Mouse (Mus musculus) lung, postnatal 0 days (tissue): ENCODE measurements at regions not wholly inside any gene's neighbourhood (a gene's known extent, or its start where the extent isn't known, plus 50 kb on each side); places are given as distances from the start of the nearest gene placed in this dataset.
A peak's percentile ranks its signal among the peaks of the same experiment; 100 is the strongest.

Source experiments
- ATAC-seq: fragments of 200-750 bp; cut with Nextera tagmentation; 2 replicates; pipeline ENCODE4 v1.8.0; 2017; ENCODE audit warnings: moderate library complexity
- DNase-seq: peaks from one replicate; pipeline ENCODE4 v3.0.0-alpha.2; 2016; ENCODE audit warnings: low spot score
- H3K27ac ChIP-seq: fragments of 300-500 bp; sonication (generic); 2 replicates; pipeline ENCODE4 v1.5.1; 2014; ENCODE audit warnings: antibody characterized with exemption, mild to moderate bottlenecking, low read length, mixed read lengths
- H3K27me3 ChIP-seq: fragments of 300-500 bp; sonication (generic); replicated peaks from 2 replicates; pipeline ENCODE4 v1.6.1; 2014; ENCODE audit warnings: low read length, mixed read lengths; ENCODE audit not compliant: insufficient read depth
- H3K36me3 ChIP-seq: fragments of 300-500 bp; sonication (generic); 2 replicates; pipeline ENCODE4 v1.6.1; 2014; ENCODE audit warnings: low read length, mixed read lengths; ENCODE audit not compliant: insufficient read depth
- H3K4me1 ChIP-seq: fragments of 300-500 bp; sonication (generic); 2 replicates; pipeline ENCODE4 v1.6.1; 2014; ENCODE audit warnings: antibody characterized with exemption, low read depth, low read length, mixed read lengths; ENCODE audit not compliant: insufficient read depth
- H3K4me2 ChIP-seq: fragments of 300-500 bp; sonication (generic); replicated peaks from 2 replicates; pipeline ENCODE4 v1.6.1; 2014; ENCODE audit warnings: low read depth, mild to moderate bottlenecking, low read length, moderate library complexity, mixed read lengths
- H3K4me3 ChIP-seq: fragments of 300-500 bp; sonication (generic); 2 replicates; pipeline ENCODE4 v1.5.1; 2014; ENCODE audit warnings: low read depth, low read length
- H3K9ac ChIP-seq: fragments of 300-500 bp; sonication (generic); replicated peaks from 2 replicates; pipeline ENCODE4 v1.6.1; 2014; ENCODE audit warnings: low read depth, mild to moderate bottlenecking
- H3K9me3 ChIP-seq: fragments of 300-500 bp; sonication (generic); 2 replicates; pipeline ENCODE4 v1.6.1; 2016; ENCODE audit warnings: low read length, mixed read lengths
- CTCF ChIP-seq: IDR thresholded peaks from 2 replicates; pipeline ENCODE4 v1.5.1; 2016; ENCODE audit warnings: antibody characterized with exemption, mild to moderate bottlenecking
- EP300 ChIP-seq: IDR thresholded peaks from 2 replicates; pipeline ENCODE4 v1.6.1; 2016; ENCODE audit warnings: antibody characterized with exemption, mild to moderate bottlenecking, control low read depth
- WGBS: fragments of 180-500 bp; shearing (Covaris S2); extraction: QIAGEN DNeasy Blood & Tissue Kit; methylation state at CpG from one replicate; pipeline ENCODE4 v1.1.7; 2014; 5-methylcytosine and 5-hydroxymethylcytosine counted together

DNA sequence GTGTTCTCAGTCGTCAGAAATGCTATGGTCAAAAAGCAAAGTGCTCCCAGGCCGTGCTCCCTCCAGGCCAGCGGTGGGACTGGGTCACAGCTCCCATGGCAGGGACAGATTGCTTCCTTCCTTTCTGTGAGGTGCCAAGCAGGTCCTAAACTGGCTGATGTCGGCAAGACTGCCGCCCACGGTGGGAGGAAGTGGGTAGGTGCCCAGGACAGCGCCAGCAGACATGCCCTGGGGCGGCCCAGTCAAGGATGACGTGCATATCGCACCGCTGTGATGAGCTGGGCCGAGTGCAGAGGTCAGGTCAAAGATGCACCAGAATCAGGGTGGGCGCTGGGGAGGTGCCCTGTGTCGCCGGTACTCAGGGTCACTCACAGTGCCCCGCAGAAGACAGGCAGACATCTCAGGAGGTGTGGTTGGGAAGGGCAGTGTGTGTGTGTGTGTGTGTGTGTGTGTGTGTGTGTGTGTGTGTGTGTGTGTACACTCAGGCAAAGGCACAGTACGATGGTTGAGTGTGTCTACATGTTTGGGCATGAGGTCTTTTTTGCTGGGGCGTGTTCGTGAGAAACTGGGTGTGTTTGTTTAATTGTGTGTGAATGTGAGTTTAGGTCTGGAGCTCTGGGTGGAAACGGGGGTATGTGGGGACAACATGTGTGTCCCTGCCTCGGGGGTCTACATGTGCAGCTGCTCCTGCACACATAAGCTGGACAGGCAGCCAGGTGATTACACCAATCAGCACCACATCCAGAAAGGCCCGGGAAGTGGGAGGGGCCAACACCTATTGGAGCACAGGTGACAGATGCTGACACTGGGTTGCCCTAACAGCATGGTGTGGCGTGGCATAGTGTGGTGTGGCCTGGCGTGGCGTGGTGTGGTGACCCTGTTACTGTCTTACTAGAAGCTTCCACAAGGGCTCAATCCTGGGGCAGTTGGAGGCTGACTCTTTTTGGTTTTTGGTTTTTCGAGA, 100.5 kb upstream of the Ptpn1 start:
- Histone ChIP-seq H3K36me3 (no peaks in the 10 kb centered on the region), H3K4me2 (no peak overlapping the region), H3K4me3 (no peak overlapping the region), H3K27me3 (no peaks in the 10 kb centered on the region), H3K27ac (no peak overlapping the region), H3K4me1 (peaks cover 31% of the 10 kb centered on the region), H3K9ac (no peak overlapping the region), H3K9me3 (no peaks in the 10 kb centered on the region)
- TF ChIP-seq CTCF = no peak
- no peak for TF ChIP-seq EP300
- WGBS = 63% methylated on average over 26 of the region's 26 CpGs
- DNase-seq = no peak
- ATAC-seq = no peak

- TF ChIP-seq EP300 (peak; percentile 47; the same call in 1 of the 2 replicates), CTCF (peak; percentile 12; the same call in 1 of the 2 replicates)
- WGBS = 38% methylated on average over 5 of the region's 5 CpGs
- Histone ChIP-seq H3K27me3 (no peaks in the 10 kb centered on the region), H3K9ac (no peak overlapping the region), H3K4me2 (no peak overlapping the region), H3K9me3 (no peaks in the 10 kb centered on the region), H3K4me1 (peaks cover 19% of the 10 kb centered on the region), H3K27ac (peak overlapping the region; percentile 66; the same call in 1 of the 2 replicates), H3K36me3 (no peaks in the 10 kb centered on the region), H3K4me3 (no peak overlapping the region)
- ATAC-seq (peak; percentile 16), DNase-seq (peak; percentile 62)
Observed at GRCm38 (mm10) chr2:167828258-167828657, 103.6 kb upstream of the Ptpn1 start.

DNA sequence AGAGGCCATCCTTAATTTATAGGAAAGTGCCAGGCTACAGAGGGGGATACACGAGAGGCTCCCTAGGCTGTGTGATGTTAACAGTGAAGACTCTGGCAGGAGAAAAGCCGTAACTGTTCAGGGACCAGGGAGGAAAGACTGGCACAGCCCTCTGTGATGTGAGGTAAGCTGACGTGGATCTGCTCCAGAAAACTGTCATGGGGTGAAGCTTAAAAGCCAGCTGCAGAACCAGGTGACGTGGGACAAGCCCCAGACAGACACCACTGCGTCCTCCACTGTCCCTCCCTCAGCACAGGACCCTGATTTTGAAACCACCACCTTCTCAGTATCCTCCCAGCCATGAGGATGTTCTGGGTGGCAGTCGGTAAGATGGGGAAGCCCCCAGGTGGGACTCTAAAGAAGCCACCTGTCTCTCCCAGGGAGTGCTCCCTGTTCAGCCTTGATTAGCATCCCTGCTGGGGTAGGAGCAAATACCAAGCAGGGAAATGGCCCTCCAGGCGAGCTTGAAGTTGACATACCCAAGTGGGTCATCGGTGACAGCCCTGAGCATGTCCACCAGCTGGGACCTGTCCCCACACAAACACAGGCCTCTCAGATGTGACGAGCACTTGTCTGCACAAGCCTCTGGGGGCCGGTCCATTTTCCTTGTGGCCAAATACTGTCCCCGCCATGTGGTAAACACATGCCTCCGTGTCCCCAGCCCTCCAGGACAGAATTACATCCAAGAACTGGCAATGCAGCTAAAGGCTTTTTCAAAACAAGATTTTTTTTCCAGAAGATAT, 104.7 kb upstream of the Ptpn1 start:
- ATAC-seq (peak; percentile 55), DNase-seq (peak; percentile 85)
- no peak; the same call in 1 of the 2 replicates for TF ChIP-seq CTCF
- TF ChIP-seq EP300 = peak; percentile 65
- H3K4me1 ChIP-seq = peaks cover 9% of the 10 kb centered on the region
- 51% methylated on average over 12 of the region's 12 CpGs for WGBS
- H3K27ac ChIP-seq = peak overlapping the region; percentile 66; the same call in 1 of the 2 replicates
- H3K36me3 ChIP-seq = no peaks in the 10 kb centered on the region
- H3K4me3 ChIP-seq = no peak overlapping the region
- no peaks in the 10 kb centered on the region for H3K9me3 ChIP-seq
- no peak overlapping the region for H3K9ac ChIP-seq
- H3K4me2 ChIP-seq = no peak overlapping the region
- H3K27me3 ChIP-seq = no peaks in the 10 kb centered on the region

GRCm38 (mm10) chr2:167823513-167823912, 108.3 kb upstream of the Ptpn1 start:
- Histone ChIP-seq H3K27ac (peak overlapping the region; percentile 62), H3K4me3 (no peak overlapping the region), H3K36me3 (no peaks in the 10 kb centered on the region), H3K4me1 (peaks cover 5% of the 10 kb centered on the region), H3K9ac (no peak overlapping the region), H3K27me3 (no peaks in the 10 kb centered on the region), H3K4me2 (peak overlapping the region; percentile 20; the same call in 1 of the 2 replicates), H3K9me3 (no peaks in the 10 kb centered on the region)
- peak; percentile 76 for ATAC-seq
- WGBS = 4% methylated on average over 9 of the region's 9 CpGs
- peak; percentile 92 for DNase-seq
- peak; percentile 43 for TF ChIP-seq CTCF
- peak; percentile 92 for TF ChIP-seq EP300

- ATAC-seq (no peak), DNase-seq (no peak)
- Histone ChIP-seq H3K4me1 (peaks cover under 1% of the 10 kb centered on the region), H3K36me3 (no peaks in the 10 kb centered on the region), H3K9ac (no peak overlapping the region), H3K27me3 (no peaks in the 10 kb centered on the region), H3K4me3 (no peak overlapping the region), H3K27ac (peak overlapping the region; percentile 62), H3K9me3 (no peaks in the 10 kb centered on the region), H3K4me2 (no peak overlapping the region)
- TF ChIP-seq CTCF (no peak), EP300 (no peak)
- WGBS = 78% methylated on average over 3 of the region's 3 CpGs
Observed at GRCm38 (mm10) chr2:167823044-167823443, 108.8 kb upstream of the Ptpn1 start.

DNA sequence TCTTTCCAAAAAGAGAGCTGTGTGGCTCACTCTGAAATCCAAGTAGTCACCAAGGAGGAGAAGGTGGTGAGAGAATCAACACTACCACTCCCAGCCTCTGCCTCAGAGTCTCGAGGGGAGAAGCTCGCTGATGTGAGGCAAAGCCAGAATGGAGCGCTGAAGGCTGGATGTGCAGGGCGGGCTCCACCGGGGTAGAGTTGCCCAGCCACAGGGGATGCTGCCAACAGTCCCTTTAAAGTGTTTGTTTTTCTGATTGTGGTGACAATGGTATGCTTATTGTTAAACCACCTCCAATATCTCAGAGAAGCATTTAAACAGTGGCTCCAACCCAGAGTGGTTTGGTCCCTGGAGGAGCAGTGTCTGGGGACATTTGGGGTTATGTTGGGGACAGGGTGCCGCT, 110.7 kb upstream of the Ptpn1 start:
- no peak overlapping the region for H3K27ac ChIP-seq
- no peaks in the 10 kb centered on the region for H3K36me3 ChIP-seq
- H3K4me3 ChIP-seq = no peak overlapping the region
- no peak overlapping the region for H3K9ac ChIP-seq
- DNase-seq (peak; percentile 28), ATAC-seq (no peak)
- H3K4me1 ChIP-seq = no peaks in the 10 kb centered on the region; the same call in 1 of the 2 replicates
- no peak for TF ChIP-seq CTCF
- no peak for TF ChIP-seq EP300
- H3K9me3 ChIP-seq = no peaks in the 10 kb centered on the region
- no peak overlapping the region for H3K4me2 ChIP-seq
- H3K27me3 ChIP-seq = no peaks in the 10 kb centered on the region
- 60% methylated on average over 6 of the region's 6 CpGs for WGBS
